Mouse (Mus musculus) right cerebral cortex, postnatal 4 days (tissue): ENCODE results near the gene Olfr1253.

Experiments used
- DNase-seq: peaks from one replicate; pipeline ENCODE4 v3.0.0-alpha.2; 2022

Gene Olfr1253

DNA sequence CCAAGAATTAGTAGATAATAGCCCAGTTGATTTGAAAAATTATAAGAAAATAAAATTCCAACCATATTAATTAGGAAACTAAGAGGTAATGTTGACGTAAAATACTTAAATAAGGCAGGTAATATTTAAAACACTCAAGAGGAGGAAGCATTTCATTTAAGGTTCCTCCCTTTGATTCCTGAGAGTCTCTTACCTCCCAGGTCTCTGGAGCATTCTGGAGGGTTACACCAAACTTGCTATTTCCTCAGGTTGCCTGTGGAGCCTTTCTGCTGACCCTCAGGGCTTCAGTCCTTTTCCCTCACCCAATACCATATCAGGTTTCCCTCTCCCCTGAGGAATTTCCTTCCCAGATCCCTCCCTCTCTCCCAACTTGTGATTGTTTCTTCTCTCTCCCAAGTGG, at the start of gene Olfr1253:
TSS of gene Olfr1253 (minus strand) at position 101 of the 400 bp plus-strand sequence.
- DNase-seq, result no peak

DNA sequence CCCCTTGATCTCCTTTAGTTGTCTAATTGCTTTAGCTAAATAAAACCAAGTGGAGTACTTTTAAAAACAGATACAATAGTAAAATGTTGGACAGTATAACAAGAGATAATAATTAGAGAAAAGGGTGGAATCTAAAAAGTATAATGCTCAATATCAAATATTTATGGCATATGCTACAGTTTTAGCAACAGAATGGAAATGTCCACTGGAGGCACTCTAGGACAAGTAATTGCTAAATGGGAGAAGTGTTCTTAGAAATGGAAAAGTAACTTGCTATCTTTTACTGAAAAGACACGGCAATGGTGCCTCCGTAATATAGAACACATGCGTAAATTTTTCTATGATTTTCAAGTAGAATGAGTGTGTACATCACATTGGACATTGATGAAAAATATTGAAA, 42.7 kb upstream of the Olfr1253 start:
- no peak for DNase-seq

DNA sequence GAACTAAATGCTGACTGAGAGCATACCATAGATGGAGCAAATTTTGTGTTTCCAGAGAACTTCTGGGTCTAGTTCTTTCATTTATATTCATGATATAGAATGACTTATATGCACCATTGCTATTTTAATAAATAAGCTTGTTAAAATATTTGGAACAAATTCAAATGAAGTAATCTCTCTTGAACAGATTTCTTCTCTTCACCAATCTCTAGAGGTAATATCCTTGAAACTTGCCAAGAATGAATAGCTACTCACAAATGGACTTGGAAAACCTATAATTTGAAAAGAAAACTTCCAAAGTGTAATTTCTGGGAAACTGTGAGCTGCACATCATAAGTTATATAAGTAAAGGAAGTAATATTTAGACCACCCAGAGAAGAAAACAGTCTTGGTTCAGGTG, 36.6 kb upstream of the Olfr1253 start, which contains the start of gene Olfr1254:
TSS of gene Olfr1254 (minus strand) at position 101 of the 400 bp plus-strand sequence.
- DNase-seq, result no peak

DNA sequence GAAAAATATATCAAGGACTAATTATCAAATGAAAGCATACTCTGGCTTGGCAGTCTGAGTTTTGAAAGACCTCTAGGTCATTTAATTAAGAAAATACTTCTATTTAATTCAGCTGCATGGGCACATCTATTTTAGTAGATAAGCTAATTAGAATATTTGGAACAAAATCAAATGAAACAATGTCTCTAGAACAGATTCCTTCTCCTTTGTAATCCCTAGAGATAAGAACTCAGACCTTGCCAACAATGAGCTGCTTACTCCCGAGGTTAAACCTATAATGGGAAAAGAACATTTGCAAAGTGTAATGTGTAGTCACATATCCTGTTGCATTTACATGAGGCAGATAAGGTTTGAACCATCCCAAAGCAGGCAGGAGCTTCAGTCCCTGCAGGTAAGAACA, 32.0 kb downstream of the Olfr1253 start, which contains the start of gene Olfr1252:
TSS of gene Olfr1252 (minus strand) at position 101 of the 400 bp plus-strand sequence.
- DNase-seq, result no peak
